Mouse (Mus musculus) heart, postnatal 14 days (tissue): Measurements from ENCODE around the gene Msmp. TPM values are rescaled to one million over a fixed set of nuclear protein-coding genes. Genes with fewer than 3 reads are reported as not detected.
"Not testable (repeated sequence)": the region's sequence is repeated elsewhere in the genome, so short reads cannot be mapped to it uniquely, and the experiment has no call there.

Experiments
- DNase-seq, 2 experiments: peaks; one replicate each; pipeline ENCODE4 v3.0.0; 2021 to 2022
- intact Hi-C: fragments of 180-260 bp; cut with DNase I; formaldehyde crosslinking; loops from one replicate; pipeline ENCODE4 v1.15.1; 2025
- total RNA-seq, 2 experiments: library from RNA; stranded (reverse); gene quantifications; 2 replicates each; pipeline ENCODE4 v1.2.3; 2021

The Msmp gene
- total RNA-seq, 2 experiments from 2014 or later = not detected

DNA sequence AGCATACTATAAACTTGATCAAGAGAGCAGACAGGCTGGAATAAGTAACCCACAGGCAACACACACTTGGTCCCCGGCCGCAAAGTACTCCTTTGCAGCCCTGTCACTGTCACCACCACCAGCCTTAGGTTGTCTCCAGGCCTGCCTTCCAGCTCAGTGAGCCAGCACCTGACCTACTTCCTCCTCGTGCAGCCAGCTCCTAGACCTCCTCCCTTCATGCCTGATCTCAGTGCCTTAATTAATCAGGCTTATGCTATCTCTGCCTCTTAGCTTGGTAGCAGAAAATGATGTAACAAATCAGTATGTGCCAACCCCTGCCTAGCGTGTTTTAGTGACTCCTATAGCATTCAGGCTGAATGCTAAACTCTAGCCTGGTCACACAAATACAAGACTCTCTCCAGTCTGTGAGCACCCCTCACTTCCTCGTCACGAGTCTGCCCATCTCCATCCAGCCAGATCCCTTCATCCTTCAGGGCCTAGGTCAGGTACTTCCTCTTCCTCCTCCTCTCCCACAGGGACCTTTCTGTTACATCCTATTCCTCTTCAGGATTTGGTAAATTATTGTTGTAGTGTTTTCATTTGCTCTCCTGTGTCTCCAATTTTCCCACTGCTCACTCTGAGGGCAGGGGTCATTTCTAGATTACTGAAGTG lies 12.8 kb downstream of the Msmp start:
- DNase-seq = no peak

DNA sequence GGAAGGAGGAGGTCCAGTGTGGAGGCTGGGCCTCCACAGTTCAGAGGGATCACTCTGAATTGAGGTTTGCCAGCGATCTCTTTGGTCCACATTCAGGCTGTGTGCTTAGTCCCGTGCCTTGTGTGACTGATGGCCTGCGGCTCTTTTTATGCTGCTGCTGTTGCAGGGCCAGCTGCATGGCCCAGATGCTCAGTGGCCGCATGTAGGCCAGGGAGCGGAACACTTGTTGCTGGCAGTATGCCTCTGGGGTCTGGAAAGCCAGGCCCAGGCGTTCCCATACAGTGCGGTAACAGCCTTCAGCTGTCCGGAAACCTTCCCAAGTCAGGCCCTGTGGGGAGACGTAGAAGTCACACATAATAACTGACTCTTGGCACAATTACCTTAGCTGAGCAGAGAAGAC lies 17.2 kb downstream of the Msmp start:
- peak in 1 of 2 experiments; percentile 38 for DNase-seq

More for the DNA sequence above, 12.8 kb downstream of the Msmp start:
- intact Hi-C loops = loop anchor here (5.0 to 10.0 kb wide), 2 partner anchors 39 to 517 kb away; partner anchors contain the start of gene Unc13b

DNA sequence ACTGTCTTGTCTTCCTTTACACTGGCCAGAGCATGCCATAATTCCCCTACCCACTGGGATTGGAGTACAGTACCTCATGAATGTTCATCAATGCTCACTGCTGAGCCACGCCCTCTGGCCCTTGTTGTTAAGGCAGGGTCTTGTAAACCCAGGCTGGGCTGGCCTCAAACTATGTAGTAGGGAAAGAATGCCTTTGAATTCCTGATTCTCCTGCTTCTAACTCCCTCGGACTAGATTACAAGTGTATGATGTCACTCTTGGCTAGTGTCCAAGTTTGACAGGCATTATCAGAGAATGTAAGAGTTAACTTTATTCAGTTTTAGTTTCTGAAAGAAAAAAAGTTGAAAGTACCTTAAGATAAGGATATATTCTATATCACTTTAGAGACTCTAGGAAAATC lies 20.1 kb downstream of the Msmp start:
- DNase-seq = no peak
- intact Hi-C loops = no loop called here

More for the DNA sequence above, 17.2 kb downstream of the Msmp start:
- intact Hi-C loops = no loop called here

DNA sequence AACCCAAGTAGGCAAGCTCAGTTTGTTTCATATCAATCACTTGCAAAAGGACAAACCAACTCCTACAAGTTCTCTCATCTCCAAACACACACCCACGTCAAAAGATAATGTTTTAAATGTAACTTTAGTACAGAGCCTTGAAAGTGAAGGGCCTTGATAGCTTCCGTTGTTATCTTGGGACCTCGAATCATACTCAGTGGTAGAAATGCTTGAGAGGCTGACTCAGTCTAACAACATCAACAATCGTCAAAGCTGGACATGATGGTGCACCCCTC lies 20.8 kb downstream of the Msmp start:
- no peak for DNase-seq
- intact Hi-C loops = no loop called here

DNA sequence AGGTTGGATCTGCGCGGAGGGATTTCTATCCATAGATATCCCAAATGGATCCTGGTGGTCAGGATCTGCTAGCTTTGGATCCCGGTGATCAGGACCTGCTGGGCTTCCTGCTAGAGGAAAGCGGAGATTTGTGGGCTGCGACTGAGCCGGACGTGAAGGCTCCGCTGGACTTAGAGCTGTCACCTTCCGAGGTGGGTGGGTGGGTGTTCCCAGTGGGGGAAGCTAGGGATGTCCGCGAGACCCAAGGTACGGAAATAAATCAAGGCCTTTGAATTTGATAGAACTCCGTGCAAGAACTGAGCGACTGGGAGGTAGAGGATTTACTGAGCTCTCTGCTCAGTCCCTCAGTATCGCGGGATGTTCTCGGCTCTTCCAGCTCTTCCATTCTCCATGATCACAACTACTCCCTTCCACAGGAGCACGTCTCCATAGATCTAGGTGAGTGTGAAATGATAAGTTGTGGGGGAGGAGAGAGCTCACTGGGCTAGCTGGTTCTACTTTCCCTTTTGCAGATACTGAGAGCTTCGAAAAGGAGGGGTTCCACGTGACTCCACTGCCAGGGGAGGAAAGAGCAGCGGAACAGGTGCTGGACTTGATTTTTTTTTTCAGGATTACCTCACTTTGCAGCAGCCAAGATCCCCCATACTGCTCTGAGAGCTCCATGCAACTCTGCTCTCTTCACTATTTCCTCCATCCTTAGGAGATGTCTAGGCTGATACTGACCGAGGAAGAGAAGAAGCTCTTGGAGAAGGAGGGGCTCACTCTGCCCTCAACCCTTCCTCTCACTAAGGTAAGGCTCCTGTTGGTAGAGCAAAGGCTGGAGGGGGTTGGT lies 21.3 kb downstream of the Msmp start:
- intact Hi-C loops = loop anchor here (1.0 kb wide), 1 partner anchor 15 kb away; the partner anchor contains the start of genes Gba2 and Rgp1
- no peak for DNase-seq

DNA sequence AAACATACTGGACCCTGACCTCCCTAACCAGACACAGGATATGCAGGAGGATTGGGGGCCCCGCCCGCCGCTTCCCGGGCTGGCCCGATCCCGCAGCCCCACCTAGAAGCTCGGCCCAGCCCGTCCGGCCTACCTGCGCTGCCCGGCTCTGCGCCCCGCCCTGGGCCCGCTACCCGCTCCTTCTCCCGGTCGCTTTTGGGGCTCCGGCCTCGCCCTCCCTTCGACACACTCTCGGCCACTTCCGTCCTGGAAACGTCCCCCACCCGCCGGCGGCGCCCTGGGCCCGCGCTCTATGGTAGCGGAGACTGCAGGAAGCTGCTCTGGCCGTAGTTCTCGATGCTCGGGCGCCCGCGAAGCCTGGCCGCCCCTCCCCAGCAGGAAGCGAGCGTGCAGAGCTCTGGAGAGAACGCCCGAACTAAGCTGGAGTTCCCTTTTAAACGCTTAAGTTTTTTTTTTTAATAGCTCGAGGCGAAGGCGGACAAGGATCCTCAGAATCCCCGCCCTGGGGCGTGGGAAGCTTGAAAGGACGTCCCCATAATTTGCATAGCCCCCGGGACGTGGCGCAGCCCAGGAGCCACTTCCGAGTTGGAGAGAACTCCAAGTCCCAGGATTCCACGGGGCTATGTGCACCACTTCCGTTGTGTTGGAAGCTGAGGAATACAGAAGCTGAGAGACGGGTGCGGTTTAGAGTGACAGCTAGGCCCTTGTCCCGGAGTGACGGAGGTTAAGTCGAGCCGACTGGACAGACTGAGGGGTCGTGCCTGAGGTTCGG lies 22.1 kb downstream of the Msmp start, which contains the start of the genes Creb3 and Tln1:
Gene Creb3, plus strand, starts transcription at position 336 of the 772 bp plus-strand sequence.
Gene Tln1, minus strand, starts transcription at position 695 of the 772 bp plus-strand sequence.
- DNase-seq = peak; percentile 92 to 94
- intact Hi-C loops = loop anchor here (1.0 kb wide), 1 partner anchor 16 kb away; the partner anchor contains the start of genes Gba2 and Rgp1

DNA sequence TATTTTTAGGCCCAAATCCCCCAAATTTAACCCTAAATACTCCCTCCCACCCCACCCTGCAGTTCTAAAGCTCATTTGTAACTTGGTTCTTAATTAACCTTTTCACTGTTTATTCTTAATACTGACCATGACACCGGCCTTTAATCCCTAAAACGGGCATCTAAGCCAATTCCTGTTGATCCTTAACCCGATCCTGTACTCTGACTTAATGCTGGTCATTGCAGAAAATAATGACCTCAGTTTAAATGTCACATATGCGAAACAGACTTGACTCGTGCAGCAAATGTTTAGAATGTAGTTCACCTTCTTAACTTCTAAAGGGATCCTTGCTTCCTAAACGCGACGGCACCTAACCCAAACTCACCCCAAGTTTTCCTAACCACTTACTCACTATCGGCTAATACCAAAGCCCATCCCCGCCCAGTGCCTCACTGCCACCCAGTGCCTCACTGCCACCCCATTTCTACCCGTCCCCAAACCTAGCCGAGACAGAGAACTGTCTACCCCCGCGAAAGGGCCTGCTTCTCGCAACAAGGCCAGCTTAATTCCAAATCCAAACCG lies 22.8 kb downstream of the Msmp start:
- no peak for DNase-seq
- intact Hi-C loops = no loop called here

DNA sequence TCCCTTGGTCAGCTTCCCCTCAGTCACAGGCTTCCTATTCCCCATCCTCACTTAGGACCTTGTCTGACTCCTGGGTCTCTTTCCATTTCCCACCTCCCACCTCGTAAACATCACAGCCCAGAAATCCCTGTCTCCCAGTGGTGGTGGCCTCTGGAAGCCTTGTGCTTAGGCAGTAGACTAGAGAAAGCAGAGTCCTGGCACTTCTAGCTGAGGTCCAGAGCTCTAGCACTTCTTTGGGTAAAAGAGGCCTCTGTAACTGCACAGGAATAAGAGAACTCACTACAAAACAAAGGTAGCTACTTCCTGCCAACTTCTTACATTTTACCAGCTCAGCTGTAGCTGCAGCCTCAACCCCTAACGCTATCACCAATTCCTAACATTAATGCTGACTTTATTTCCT lies 23.3 kb downstream of the Msmp start:
- intact Hi-C loops = no loop called here
- no peak for DNase-seq

DNA sequence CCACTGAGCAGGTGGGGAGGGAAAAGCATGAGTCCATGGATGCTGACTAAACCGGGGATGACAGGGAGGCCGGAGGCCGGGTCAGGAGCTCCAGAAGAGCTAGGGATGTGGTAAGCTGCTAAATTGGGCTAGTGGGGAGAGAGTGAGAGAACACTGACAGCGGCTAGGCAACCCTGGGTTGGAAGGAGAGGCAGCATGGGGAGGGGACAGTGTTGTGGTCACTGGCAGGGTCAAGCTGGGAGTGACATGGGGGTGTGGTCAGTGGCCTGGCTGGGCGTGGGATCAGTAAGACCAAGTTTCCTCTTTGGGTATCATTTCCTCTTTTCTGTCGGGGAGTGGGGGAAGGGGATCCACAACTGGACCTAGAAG lies 24.1 kb downstream of the Msmp start:
- intact Hi-C loops = no loop called here
- peak; percentile 46 to 56 for DNase-seq

DNA sequence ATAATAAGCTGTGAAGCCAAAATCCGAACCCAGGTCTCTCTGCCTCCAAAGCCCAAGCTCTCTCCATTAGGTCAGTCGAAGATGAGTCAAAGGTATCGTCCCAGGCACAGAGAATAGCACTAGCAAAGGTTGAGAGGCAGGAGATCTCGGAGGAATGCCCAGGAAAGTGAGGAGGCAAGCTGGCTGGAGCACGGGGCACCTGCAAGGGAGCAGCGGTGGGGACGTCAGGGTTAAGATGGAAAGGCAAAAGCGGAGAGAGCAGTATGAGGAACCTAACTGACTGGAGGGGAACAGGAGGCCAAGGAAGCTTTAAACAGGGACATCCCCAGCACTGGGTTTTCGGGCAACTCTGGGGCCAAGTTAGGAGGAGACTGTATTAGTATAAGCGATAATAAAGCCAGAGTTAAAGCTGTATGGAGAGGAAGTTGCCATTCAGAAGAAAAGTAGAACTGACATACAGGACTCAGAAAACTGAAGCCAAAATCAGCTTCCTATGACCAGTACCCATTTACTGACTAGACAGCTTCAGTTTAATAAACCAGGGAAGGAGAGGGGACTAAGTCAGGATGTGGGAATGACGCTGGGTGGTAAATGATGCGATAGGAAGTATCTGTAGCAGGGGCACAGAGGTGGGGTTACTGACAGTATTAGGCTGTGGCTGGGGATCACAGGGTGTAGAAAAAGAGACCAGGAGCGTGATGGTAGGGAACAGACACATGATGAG lies 24.6 kb downstream of the Msmp start:
- intact Hi-C loops = loop anchor here (5.0 kb wide), 1 partner anchor 37 kb away; the partner anchor contains the start of gene Tpm2
- no peak for DNase-seq

DNA sequence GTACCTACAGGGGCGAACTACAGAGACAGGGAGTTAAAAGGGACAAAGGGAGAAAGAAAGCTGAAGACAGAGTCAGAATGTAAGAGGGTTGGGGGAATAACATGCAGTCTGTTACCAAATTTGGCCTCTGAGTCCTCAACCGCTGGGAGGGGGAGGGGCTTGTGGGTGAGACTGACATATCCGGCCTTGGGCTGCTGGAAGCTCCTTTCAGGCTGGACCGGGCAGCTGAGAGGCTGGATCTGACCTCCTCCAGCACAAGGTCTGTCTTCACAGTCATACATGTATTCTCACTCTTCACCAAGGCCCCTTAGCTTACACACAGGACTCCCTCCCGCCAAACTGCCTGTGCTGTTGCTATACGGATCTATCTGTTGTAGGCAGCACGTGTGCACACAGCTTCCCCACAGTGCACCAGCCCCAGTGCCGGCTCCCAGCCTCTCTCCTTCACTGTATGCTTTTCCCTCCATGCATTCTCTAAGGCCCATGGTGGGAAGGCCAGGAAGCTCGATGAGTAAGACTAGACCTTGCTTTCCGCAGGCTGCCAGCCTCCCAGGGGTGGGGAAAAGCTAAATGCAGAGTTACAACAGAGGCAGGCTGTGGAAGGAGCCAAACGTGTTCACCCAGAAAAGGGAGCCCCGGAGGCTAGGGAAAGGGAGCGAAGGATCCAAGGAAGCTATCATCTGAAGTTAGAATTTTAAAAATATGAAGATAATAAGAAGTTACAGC lies 25.5 kb downstream of the Msmp start:
- intact Hi-C loops = loop anchor here (5.0 kb wide), 1 partner anchor 36 kb away; the partner anchor contains the start of gene Tpm2
- DNase-seq = peak; percentile 65 to 80

DNA sequence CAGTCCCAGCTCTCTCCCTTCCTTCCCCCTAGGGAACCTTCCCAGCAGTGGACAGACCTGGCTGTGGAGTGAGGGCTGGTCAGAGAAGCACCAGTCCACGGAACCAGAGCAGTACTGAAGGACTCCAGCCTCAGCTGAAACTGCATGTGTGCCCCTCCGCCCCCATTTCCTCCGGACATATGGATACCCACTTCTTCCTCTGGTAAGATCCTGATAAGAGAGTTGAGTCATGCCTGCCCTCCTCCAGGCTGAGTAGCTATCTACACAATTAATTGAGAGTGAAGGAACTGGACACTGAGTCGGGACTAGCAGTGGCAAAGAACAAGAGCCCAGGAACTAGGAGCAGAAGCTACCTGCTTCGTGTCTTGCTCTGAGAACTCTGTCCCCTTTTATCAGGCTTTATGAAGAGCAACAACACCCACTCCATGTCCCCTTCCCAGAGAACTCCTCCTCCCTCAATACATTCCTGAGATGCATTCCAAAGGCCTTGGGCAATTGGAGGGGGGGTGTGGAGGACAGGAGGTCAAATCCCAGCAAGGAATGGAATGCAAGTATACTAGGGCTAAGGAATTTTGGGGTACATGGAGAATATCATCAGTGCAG lies 26.2 kb downstream of the Msmp start:
- no peak for DNase-seq
- intact Hi-C loops = loop anchor here (5.0 kb wide), 1 partner anchor 36 kb away; the partner anchor contains the start of gene Tpm2

DNA sequence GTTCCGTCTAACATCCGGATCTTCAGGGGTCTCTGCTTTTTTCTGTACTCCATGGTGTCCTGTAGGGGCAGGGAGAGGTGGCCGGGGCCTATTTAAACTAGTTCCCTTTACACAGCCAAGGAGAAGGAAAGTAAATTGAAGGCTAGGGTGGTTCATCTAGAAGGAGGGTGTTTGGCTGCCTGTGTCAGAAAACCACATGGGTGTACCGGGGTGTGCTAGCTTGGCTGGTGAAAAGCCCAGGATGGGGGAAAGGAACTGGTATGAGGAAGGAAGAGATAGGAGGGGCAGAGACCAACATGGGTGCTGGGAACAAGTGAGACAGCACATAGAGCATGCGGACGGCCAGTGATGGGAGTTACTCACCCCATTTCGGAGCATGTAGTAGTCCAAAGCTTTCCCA lies 28.4 kb downstream of the Msmp start:
- no peak for DNase-seq
- intact Hi-C loops = loop anchor here (5.0 kb wide), 1 partner anchor 34 kb away; the partner anchor contains the start of gene Tpm2

DNA sequence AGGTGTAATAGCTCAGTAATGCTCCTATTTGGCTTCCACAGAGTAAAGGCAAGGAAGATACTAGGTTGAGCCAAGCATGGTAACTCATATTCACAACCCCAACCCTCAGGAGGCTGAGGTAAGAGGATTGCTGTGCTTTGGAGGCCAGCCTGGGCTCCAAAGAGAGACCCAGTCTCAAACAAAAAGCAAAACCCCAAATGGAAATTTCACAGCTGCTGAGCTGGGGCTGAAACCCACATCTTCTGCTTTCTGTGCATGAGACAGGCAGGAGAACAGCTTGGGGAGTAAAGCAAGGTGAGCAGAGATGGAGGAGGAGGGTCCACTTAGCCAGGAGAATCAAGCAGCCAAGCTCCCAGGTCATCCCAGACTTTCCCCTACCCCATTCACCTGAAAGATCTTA lies 30.4 kb downstream of the Msmp start:
- intact Hi-C loops = loop anchor here (2.0 kb wide), 1 partner anchor 19 kb away; no protein-coding TSS in a partner anchor
- DNase-seq = no peak

DNA sequence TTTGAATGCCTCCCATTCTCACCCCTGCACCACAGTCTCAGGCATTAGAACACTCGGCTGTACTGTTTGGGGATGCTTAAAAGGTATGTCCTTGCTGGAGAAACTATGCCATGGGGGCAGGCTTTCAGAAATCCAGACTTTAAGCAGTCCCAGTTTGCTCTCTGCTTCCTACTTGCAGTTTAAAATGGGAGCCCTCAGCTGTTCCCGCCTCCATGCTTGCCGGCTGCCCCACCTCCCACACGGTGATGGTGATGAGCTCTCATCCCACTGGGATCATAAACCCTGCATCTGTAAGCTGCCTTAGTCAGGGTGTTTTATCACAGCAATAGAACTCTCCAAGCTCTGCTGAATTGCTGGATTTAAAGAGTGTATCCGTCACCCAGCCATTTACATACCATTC lies 31.9 kb downstream of the Msmp start:
- DNase-seq = no peak
- intact Hi-C loops = loop anchor here (2.0 kb wide), 1 partner anchor 18 kb away; no protein-coding TSS in a partner anchor

DNA sequence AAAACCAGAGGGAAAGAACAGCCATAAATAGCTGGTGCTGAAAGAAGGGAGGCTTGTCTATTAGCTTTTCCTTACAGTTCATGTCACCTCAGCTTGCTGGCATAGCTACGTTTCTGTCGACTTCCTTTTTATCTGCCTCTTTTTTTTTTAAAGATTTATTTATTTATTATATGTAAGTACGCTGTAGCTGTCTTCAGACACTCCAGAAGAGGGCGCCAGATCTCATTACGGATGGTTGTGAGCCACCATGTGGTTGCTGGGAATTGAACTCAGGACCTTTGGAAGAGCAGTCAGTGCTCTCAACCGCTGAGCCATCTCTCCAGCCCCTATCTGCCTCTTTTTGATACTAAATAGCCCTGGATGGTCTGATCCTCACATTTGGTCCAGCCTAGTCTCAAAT lies 32.4 kb downstream of the Msmp start:
- intact Hi-C loops = loop anchor here (2.0 kb wide), 1 partner anchor 17 kb away; no protein-coding TSS in a partner anchor
- DNase-seq = not testable (repeated sequence)

DNA sequence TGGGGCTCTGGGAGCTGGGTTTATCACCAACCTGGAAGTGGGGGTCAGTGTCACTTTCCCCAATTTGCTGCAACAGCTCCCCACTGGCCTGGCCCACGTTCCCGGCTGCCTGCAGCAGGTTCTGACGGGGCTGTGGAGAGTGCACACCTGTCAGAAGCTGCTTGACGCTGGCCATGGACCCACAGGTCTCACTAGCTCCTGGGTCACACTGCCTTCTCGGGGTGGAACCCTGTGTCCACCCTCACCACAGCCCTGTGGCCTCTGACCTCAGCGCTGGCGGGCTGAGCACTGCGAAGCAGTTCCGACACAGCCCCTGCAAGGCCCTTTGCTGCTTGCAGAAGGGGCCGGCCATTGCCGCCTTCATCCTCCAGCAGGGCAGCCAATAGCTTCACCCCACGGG lies 35.2 kb downstream of the Msmp start:
- intact Hi-C loops = no loop called here
- no peak for DNase-seq

DNA sequence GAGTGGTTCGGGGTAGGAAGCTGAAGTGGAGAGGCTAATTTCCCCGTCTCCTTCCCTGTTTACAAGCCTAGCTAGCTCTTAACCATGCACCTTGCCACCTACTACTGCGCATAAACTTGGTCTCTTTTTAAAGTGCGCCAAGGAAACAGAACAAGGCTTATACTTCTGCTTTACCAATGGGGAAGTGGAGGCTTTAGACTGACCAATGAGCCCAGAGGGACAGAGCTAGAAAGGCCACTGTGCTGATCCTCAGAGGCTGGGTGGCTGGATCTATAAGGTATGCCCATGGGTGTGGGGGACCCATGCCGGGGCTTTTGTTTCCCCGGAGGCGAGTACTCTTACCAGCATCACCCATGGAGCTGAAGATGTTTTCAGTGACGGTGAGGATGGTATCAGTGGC lies 37.1 kb downstream of the Msmp start:
- intact Hi-C loops = no loop called here
- DNase-seq = no peak
